Mouse (Mus musculus): ENCODE measurements around the gene Gm28230. TPM values are rescaled to one million over a fixed set of nuclear protein-coding genes. Genes with fewer than 3 reads are reported as not detected.

Gene Gm28230
- 0.01 and 0.07 TPM in 2 replicates for polyA plus RNA-seq (2012; rRNA removed)

GRCm38 (mm10) chr2:74726551-74726950 is at the start of gene Gm28230:
Gene Gm28230 (plus strand): TSS chr2:74726728.

GRCm38 (mm10) chr2:74678891-74679595 is 47.5 kb upstream of the Gm28230 start, which contains the start of gene Hoxd11:
Gene Hoxd11 (plus strand): TSS chr2:74679557.

DNA sequence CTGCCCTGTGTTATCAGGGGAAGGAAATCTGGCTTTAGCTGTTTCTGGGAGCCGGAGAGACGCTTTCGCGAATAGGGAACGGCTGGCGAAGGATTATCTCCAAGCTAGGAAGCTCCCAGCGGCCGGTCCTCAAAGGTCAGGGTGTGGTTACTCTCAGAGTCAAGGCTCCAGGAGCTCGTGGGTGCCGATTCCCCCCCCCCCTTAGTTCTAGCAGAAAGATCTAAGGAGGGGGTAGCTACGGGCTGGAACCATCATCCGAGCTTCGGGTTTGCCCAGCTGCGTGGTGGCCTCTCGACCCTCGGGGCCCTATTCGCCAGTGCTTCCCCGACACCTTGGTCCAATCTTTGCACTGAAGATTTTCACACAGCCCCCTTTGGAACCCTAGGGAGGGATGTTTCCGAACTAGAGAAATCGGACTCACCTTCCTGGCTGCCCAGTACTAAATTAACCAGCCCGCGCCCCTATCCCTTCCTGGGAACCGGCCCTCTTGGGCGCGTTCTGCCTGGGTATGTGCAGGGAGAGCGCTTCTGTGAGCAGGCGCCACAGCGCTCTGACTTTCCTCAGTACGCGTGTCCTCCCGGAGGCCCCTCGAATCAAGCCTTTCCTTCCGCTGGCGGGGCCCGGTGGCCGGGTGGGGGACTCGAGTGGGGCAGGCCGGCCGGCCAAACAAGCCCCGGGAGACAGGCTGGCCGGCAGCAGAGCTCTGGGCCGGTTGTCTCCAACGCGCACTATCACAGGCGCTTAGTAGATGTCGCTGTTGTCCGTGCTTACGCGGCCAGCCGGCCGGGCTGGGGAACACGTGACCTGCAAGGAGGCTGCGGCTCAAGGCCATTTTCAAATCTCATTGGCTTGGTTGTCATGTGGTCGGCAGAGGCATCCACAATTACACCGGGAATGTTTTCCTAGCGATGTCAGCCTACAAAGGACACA is 35.2 kb upstream of the Gm28230 start, which contains the start of gene Hoxd10:
Hoxd10 (plus strand) TSS at position 903 of the 930 bp plus-strand sequence.

DNA sequence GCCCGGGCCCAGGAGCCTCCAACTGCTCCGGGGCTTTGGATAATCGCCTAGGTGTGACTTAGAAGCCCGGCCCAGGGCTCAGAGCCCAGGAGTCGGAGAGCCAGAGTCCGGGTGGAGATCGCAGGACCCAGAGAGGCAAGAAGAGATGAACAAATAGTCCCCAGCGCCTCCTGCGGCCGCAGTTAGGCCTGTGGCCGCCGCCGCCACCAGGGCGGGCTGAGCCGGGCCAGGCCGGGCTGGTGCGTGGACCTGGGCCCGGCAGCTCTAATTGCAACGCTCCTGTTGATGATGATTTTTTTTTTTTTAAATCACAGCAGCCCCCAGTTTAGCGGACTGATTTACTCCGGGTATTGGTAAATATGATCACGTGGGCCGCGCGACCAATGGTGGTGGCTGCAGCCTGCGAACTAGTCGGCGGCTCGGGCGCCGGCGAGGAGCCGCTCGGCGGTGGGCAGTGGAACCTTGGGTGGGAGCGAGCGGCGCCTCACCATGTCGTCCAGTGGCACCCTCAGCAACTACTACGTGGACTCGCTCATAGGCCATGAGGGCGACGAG is 28.9 kb upstream of the Gm28230 start, which contains the start of gene Hoxd9:
Hoxd9 (plus strand) TSS at position 161 of the 555 bp plus-strand sequence.

GRCm38 (mm10) chr2:74704393-74704998 is 22.0 kb upstream of the Gm28230 start, which contains the start of gene Hoxd8:
Gene Hoxd8 (plus strand): TSS chr2:74704615.

GRCm38 (mm10) chr2:74711721-74712621 is 14.6 kb upstream of the Gm28230 start, which contains the start of the genes Hoxd3 and Hoxd4:
Gene Hoxd3 (plus strand): TSS chr2:74711927.
Gene Hoxd4 (plus strand): TSS chr2:74711929.

DNA sequence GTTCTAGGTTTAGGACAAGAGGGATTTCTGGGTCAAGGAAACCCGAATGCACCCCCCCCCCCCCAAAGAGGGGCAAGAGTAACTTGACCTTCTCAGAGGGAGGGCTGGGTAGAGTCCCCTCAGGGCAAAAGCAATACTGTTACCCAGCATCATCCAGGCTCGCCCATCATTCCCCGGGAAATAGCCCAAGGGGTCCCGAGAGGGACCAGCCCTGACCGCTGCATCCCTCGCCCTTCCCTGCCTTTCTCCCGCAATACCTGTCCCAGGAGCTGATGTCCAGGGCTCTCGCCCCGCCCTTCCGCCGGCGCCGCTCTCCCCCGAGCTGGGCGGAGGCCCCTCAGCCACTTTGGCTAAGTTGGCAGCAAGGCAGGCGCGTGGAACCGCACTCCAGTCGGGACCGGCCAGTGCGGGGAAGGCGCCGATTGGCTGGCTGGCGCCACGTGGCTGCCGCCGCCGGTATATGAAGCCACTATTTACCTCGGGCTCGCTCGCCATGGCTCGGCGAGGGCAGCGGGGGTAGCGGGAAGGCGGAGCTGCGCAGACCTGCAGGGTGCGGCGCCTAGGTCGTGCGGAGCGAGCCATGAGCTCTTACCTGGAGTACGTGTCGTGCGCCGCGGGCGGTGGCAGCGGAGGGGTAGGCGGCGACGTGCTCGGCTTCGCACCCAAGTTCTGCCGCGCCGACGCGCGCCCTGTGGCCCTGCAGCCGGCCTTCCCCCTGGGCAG is 36.2 kb downstream of the Gm28230 start, which contains the start of gene Hoxd1:
Hoxd1 (plus strand) TSS at position 459 of the 723 bp plus-strand sequence.

Other genes starting within 250 kb of the Gm28230 start
- gene Lnpk, start 147.3 kb upstream of the Gm28230 start, polyA plus RNA-seq (2012; rRNA removed) = 7.9 and 9.6 TPM in 2 replicates
- gene Evx2, start 67.2 kb upstream of the Gm28230 start, polyA plus RNA-seq (2012; rRNA removed) = not detected in 2 replicates
- gene Hoxd13, start 58.4 kb upstream of the Gm28230 start, polyA plus RNA-seq (2012; rRNA removed) = not detected in 2 replicates
- gene Hoxd12, start 51.7 kb upstream of the Gm28230 start, polyA plus RNA-seq (2012; rRNA removed) = not detected in 2 replicates
- not detected in 2 replicates for gene Hoxd11, start 47.2 kb upstream of the Gm28230 start, polyA plus RNA-seq (2012; rRNA removed)
- not detected in 2 replicates for gene Hoxd10, start 34.8 kb upstream of the Gm28230 start, polyA plus RNA-seq (2012; rRNA removed)
- not detected in 2 replicates for gene Hoxd9, start 29.0 kb upstream of the Gm28230 start, polyA plus RNA-seq (2012; rRNA removed)
- 0.05 and 0.12 TPM in 2 replicates for gene Hoxd8, start 22.1 kb upstream of the Gm28230 start, polyA plus RNA-seq (2012; rRNA removed)
- 0.02 TPM in 1 of 2 replicates, not detected in the other for gene Hoxd3, start 14.8 kb upstream of the Gm28230 start, polyA plus RNA-seq (2012; rRNA removed)
- 0.02 and 0.12 TPM in 2 replicates for gene Hoxd4, start 14.8 kb upstream of the Gm28230 start, polyA plus RNA-seq (2012; rRNA removed)
- gene Hoxd1, start 36.3 kb downstream of the Gm28230 start, polyA plus RNA-seq (2012; rRNA removed) = 0.01 TPM in 1 of 2 replicates, not detected in the other
- 24.6 and 27.3 TPM in 2 replicates for gene Mtx2, start 99.1 kb downstream of the Gm28230 start, polyA plus RNA-seq (2012; rRNA removed)